Mouse (Mus musculus) testis, adult 2 months (tissue): ENCODE measurements at regions not wholly inside any gene's neighbourhood (a gene's known extent, or its start where the extent isn't known, plus 50 kb on each side); places are given as distances from the start of the nearest gene placed in this dataset.

Source experiments
- H3K27ac ChIP-seq: fragments of 200-500 bp; 2 replicates; pipeline ENCODE4 v1.5.1; 2012; ENCODE audit warnings: low read depth, low read length; ENCODE audit not compliant: control insufficient read depth, insufficient read depth
- H3K27me3 ChIP-seq: fragments of 200-500 bp; 2 replicates; pipeline ENCODE4 v1.6.1; 2012; ENCODE audit warnings: mild to moderate bottlenecking, low read length, moderate library complexity; ENCODE audit not compliant: control insufficient read depth, insufficient read depth
- H3K36me3 ChIP-seq: fragments of 200-500 bp; 2 replicates; pipeline ENCODE4 v1.6.1; 2012; ENCODE audit warnings: mild to moderate bottlenecking, low read length; ENCODE audit not compliant: control insufficient read depth, insufficient read depth
- H3K4me1 ChIP-seq: fragments of 200-500 bp; 2 replicates; pipeline ENCODE4 v1.6.1; 2012; ENCODE audit warnings: low read length; ENCODE audit not compliant: control insufficient read depth, insufficient read depth
- H3K4me3 ChIP-seq: fragments of 200-500 bp; 2 replicates; pipeline ENCODE4 v1.5.1; 2012; ENCODE audit warnings: low read depth, mild to moderate bottlenecking, low read length, moderate library complexity, mixed read lengths; ENCODE audit not compliant: control insufficient read depth
- CTCF ChIP-seq: fragments of 200-500 bp; IDR thresholded peaks from 2 replicates; pipeline ENCODE4 v1.5.1; 2012; ENCODE audit warnings: low read depth, mild to moderate bottlenecking, inconsistent platforms, low read length, moderate library complexity; ENCODE audit not compliant: control insufficient read depth, insufficient read depth, insufficient replicate concordance
- POLR2A ChIP-seq: fragments of 200-500 bp; IDR thresholded peaks from 2 replicates; pipeline ENCODE4 v1.6.1; 2012; ENCODE audit warnings: low read depth, mild to moderate bottlenecking, inconsistent platforms, low read length, moderate library complexity; ENCODE audit not compliant: control insufficient read depth

DNA sequence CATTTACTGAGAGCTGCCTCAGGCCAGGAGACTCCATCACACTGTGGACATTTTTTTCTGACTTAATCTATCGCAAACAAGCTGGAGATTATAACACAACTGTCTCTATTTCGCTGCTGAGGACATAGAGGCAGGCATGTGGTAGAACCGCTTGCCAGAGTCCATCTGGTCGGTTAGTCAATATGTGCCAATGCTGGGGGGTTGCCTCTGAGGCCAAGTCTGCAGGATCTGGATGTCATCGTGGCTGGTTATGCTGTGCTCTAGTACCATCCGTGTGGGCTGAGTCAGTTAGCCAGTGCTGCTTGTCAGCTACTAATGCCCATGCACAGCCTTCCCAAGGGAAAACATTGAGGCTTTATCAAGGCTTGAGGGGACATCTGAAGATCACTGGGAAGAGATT, 237.1 kb upstream of the Zdhhc25 start:
- Histone ChIP-seq H3K4me3 (no peak overlapping the region), H3K27me3 (no peaks in the 10 kb centered on the region), H3K4me1 (no peaks in the 10 kb centered on the region), H3K27ac (no peak overlapping the region), H3K36me3 (no peaks in the 10 kb centered on the region)
- no peak for TF ChIP-seq POLR2A
- TF ChIP-seq CTCF: no peak

DNA sequence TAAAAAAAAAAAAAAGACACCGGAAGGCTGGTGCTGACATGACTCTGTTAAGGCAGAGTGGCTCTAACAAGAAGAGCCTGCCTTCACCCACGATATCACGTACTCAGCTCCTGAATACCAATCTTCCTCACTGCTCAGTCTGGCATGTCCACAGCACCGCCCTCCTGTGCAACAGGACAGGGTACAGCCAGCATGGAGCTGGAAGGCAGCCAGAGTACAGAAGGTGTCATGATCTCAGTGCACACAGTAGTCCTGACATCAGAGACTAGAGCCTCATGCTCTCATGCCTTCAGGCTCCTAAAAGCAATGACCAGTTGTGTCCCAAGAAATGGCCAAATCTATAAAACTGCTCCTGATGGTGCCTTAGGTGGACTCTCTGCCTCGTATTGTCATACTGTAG, 229.7 kb upstream of the Zdhhc25 start:
- Histone ChIP-seq H3K27ac (no peak overlapping the region), H3K36me3 (no peaks in the 10 kb centered on the region), H3K4me3 (no peak overlapping the region), H3K27me3 (no peaks in the 10 kb centered on the region), H3K4me1 (no peaks in the 10 kb centered on the region)
- TF ChIP-seq CTCF: no peak
- no peak for TF ChIP-seq POLR2A

DNA sequence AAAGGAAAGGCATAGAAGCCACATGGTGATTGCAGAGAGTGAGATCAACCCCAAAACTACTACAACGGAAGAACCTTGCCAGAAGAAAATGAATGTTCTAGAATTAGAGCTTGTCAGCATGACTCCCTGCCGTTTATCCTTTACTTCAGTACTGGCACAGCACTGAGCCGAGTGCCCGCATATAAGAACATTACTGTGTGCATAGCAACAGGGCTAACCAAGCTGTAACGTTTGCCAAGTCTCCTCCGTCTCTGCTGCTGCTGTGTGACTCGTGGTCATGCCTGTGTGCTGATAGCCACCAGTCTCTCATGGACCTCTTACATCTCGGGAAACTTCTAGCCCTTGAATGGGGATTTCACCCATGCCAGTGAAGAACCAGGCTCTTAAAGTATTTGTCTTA, 228.1 kb upstream of the Zdhhc25 start:
- Histone ChIP-seq H3K27ac (no peak overlapping the region), H3K27me3 (no peaks in the 10 kb centered on the region), H3K4me1 (no peaks in the 10 kb centered on the region), H3K4me3 (no peak overlapping the region), H3K36me3 (no peaks in the 10 kb centered on the region)
- TF ChIP-seq CTCF (no peak), POLR2A (no peak)

DNA sequence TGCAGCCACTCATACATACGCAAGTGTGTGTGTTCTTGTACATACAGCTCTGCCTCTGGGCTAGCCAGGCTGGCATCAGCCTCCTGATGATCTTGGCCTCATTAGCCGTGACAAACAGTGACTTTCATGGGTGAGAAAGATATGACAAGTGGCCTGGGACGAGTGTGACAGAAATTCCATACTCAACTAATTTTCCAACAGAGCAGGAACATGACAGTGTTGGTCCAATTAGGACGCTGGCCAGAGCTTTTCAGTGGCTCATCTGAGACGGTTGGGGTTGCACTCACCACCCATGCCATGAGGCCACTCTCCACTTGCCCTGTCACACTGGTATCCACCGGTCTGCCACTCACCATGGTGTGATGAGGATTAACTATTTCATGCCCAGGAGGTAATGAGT, 226.2 kb upstream of the Zdhhc25 start:
- Histone ChIP-seq H3K27me3 (no peaks in the 10 kb centered on the region), H3K4me1 (no peaks in the 10 kb centered on the region), H3K27ac (no peak overlapping the region), H3K36me3 (no peaks in the 10 kb centered on the region), H3K4me3 (no peak overlapping the region)
- no peak for TF ChIP-seq CTCF
- no peak for TF ChIP-seq POLR2A

DNA sequence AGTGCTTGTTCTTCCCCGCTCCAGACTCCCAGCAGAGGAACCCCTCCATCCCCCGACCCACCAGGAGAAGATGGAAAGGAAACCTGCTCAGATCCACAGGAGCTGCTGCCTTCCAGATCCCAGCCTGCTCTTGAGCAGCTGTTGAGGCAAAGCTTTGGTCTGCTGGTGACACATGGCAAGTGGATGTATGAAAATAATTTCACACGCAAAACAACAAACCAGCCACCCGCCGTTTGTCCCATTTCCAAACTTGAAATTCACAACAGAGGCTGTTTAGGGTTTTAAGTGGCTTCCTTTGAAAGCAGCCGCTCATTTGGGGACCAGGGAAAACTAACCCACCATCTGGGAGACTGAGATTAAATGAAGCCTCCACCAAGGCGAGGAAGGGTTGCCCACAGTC, 220.8 kb upstream of the Zdhhc25 start:
- H3K27me3 ChIP-seq: no peaks in the 10 kb centered on the region
- no peaks in the 10 kb centered on the region for H3K36me3 ChIP-seq
- TF ChIP-seq CTCF (no peak), POLR2A (no peak)
- H3K27ac ChIP-seq: no peak overlapping the region
- no peaks in the 10 kb centered on the region for H3K4me1 ChIP-seq
- H3K4me3 ChIP-seq: no peak overlapping the region

DNA sequence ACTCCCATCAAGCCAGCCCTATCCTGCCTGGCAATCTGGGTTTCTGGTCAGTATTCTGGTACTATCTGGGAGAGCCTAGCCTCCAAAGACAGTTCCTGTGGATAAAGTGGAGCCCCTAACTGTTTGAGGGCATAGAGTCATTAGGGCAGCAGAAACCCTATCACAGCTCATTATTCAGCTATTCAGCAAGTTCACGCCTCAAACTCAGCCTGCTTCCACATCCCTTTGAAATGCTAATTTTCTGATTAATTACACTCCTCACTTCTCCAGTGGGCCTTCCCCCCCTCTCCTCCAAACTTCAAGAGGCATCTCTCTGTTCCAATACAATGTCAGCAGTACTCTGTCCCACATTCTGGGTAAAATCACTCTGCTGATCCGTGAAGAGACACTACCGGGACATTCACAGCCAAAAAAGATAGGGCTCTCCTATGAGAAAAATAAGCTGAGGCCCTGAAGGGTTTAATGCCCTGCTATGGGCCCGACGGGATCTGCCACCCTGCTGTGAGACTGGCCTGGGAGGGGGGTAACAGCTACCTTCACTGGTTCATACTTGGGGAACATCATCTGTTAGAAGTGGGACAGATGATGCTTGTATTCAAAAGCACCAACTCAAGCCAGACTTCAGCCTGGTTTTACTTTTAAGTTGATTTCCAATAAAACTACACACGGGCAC, 220.0 kb upstream of the Zdhhc25 start:
- TF ChIP-seq POLR2A (no peak), CTCF (no peak)
- H3K4me3 ChIP-seq: no peak overlapping the region
- no peaks in the 10 kb centered on the region for H3K36me3 ChIP-seq
- no peaks in the 10 kb centered on the region for H3K4me1 ChIP-seq
- H3K27ac ChIP-seq: no peak overlapping the region
- no peaks in the 10 kb centered on the region for H3K27me3 ChIP-seq

DNA sequence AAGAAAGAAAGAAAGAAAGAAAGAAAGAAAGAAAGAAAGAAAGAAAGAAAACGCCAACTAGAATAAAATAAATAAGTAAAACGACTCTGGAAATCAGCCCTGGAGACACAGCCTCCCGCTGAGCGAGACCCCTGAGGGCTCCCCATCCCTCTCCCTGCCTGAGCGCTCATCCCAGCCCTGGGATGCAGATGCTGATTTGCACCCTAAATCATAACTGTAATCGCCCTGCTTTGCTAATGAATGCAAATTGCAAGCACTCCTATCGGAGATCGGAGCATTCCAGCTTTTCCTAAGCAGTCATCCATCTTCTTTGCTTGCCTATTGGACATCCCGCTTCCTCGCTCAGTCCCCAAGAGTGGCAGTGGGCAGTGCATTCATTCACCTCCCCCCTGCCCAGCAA, 218.7 kb upstream of the Zdhhc25 start:
- H3K27me3 ChIP-seq: no peaks in the 10 kb centered on the region
- TF ChIP-seq CTCF (no peak), POLR2A (no peak)

DNA sequence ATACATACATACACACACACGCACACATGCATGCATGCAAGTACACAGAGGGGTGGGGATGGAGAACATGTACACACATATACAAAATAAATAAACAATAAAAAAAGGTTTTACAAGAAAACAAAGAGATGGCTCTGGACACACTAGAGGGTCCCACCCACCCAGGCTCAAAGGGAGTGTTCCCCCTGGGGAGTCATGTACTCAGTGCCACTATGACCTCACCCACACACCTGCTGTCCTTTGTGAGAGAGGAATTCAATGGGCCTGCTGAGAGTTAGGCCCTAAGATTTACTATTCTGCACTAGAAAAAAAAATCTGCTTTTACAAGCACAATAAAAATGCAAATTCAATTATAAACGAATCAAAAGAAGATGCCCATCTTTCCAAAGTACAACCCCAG, 214.2 kb upstream of the Zdhhc25 start:
- Histone ChIP-seq H3K4me3 (no peak overlapping the region), H3K4me1 (no peaks in the 10 kb centered on the region), H3K36me3 (no peaks in the 10 kb centered on the region), H3K27me3 (no peaks in the 10 kb centered on the region), H3K27ac (no peak overlapping the region)
- no peak for TF ChIP-seq CTCF
- no peak for TF ChIP-seq POLR2A

More for the DNA sequence above, 218.7 kb upstream of the Zdhhc25 start:
- Histone ChIP-seq H3K4me3 (no peak overlapping the region), H3K27ac (no peak overlapping the region), H3K4me1 (no peaks in the 10 kb centered on the region), H3K36me3 (no peaks in the 10 kb centered on the region)
